Mouse (Mus musculus): ENCODE results near the gene Krt6b. TPM values are rescaled to one million over a fixed set of nuclear protein-coding genes. Genes with fewer than 3 reads are reported as not detected.

Gene Krt6b
- polyA plus RNA-seq (2015; fragmentation: Illumina TruSeq; extraction: RNeasy Lipid Tissue Mini Kit (QIAGEN cat#74804); ENCODE audit: insufficient read depth, low replicate concordance) = not detected

DNA sequence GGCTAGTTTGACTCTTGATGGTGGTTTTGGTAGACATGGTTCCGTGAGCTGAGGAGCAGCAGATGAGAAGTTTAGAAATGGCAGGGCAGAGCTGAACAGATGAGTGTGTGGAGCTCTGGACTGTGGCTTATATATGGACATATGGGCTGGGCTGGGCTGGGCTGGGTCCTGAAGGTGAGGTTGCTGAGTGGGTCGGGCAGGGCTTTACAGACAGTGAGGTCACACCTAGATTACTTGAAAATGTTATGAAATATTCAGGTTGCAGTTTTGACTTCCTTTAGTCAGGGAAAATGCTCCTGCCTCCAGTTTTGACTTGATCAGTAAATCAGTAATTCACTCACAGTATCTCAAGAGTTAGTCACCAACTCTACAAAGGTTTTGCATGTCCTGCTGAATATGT, at the start of gene Krt6b:
Krt6b (minus strand) TSS at position 101 of the 400 bp plus-strand sequence.

GRCm38 (mm10) chr15:101712720-101713119, 32.6 kb upstream of the Krt6b start, which contains the start of gene Krt5:
TSS of gene Krt5 (minus strand) at chr15:101712898.

GRCm38 (mm10) chr15:101694207-101694606, 14.1 kb upstream of the Krt6b start, which contains the start of gene Krt6a:
TSS of gene Krt6a (minus strand) at chr15:101694307.

GRCm38 (mm10) chr15:101647280-101647679, 32.8 kb downstream of the Krt6b start, which contains the start of gene Gm5478:
TSS of gene Gm5478 (minus strand) at chr15:101647380.

DNA sequence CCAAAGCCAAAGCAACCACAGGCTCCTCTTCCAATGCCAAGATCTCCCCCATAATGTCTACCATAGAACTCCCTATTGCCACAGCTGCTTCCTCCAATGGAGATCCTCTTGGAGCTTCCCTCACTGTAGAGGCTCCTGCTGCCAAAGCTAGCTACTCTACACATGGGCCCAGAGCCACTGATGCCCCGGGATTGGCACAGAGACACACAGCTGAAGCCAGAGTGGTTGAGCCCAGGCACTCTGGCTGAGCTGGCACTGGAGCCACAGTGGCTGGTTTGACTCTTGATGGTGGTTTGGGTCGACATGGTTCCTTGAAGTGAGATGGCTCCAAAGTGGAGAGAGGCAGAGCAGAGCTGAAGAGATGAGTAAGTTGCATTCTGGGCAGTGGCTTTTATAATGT, 52.2 kb downstream of the Krt6b start, which contains the start of gene Gm5414:
Gm5414 (minus strand) TSS at position 305 of the 400 bp plus-strand sequence.

Other genes with a start within 250 kb of the Krt6b start
- not detected for gene Krt87, start 241.5 kb downstream of the Krt6b start, polyA plus RNA-seq (2015; fragmentation: Illumina TruSeq; extraction: RNeasy Lipid Tissue Mini Kit (QIAGEN cat#74804); ENCODE audit: insufficient read depth, low replicate concordance)
- gene Krt88, start 232.5 kb downstream of the Krt6b start, polyA plus RNA-seq (2015; fragmentation: Illumina TruSeq; extraction: RNeasy Lipid Tissue Mini Kit (QIAGEN cat#74804); ENCODE audit: insufficient read depth, low replicate concordance) = not detected
- gene Krt81, start 216.5 kb downstream of the Krt6b start, polyA plus RNA-seq (2015; fragmentation: Illumina TruSeq; extraction: RNeasy Lipid Tissue Mini Kit (QIAGEN cat#74804); ENCODE audit: insufficient read depth, low replicate concordance) = not detected
- not detected for gene Krt86, start 206.8 kb downstream of the Krt6b start, polyA plus RNA-seq (2015; fragmentation: Illumina TruSeq; extraction: RNeasy Lipid Tissue Mini Kit (QIAGEN cat#74804); ENCODE audit: insufficient read depth, low replicate concordance)
- not detected for gene Krt83, start 188.8 kb downstream of the Krt6b start, polyA plus RNA-seq (2015; fragmentation: Illumina TruSeq; extraction: RNeasy Lipid Tissue Mini Kit (QIAGEN cat#74804); ENCODE audit: insufficient read depth, low replicate concordance)
- not detected for gene Gm49425, start 163.0 kb downstream of the Krt6b start, polyA plus RNA-seq (2015; fragmentation: Illumina TruSeq; extraction: RNeasy Lipid Tissue Mini Kit (QIAGEN cat#74804); ENCODE audit: insufficient read depth, low replicate concordance)
- not detected for gene Krt84, start 147.5 kb downstream of the Krt6b start, polyA plus RNA-seq (2015; fragmentation: Illumina TruSeq; extraction: RNeasy Lipid Tissue Mini Kit (QIAGEN cat#74804); ENCODE audit: insufficient read depth, low replicate concordance)
- not detected for gene Krt82, start 129.6 kb downstream of the Krt6b start, polyA plus RNA-seq (2015; fragmentation: Illumina TruSeq; extraction: RNeasy Lipid Tissue Mini Kit (QIAGEN cat#74804); ENCODE audit: insufficient read depth, low replicate concordance)
- gene Krt90, start 117.3 kb downstream of the Krt6b start, polyA plus RNA-seq (2015; fragmentation: Illumina TruSeq; extraction: RNeasy Lipid Tissue Mini Kit (QIAGEN cat#74804); ENCODE audit: insufficient read depth, low replicate concordance) = not detected
- not detected for gene Krt75, start 106.4 kb downstream of the Krt6b start, polyA plus RNA-seq (2015; fragmentation: Illumina TruSeq; extraction: RNeasy Lipid Tissue Mini Kit (QIAGEN cat#74804); ENCODE audit: insufficient read depth, low replicate concordance)
- gene Gm5414, start 52.1 kb downstream of the Krt6b start, polyA plus RNA-seq (2015; fragmentation: Illumina TruSeq; extraction: RNeasy Lipid Tissue Mini Kit (QIAGEN cat#74804); ENCODE audit: insufficient read depth, low replicate concordance) = not detected
- not detected for gene Gm5478, start 32.9 kb downstream of the Krt6b start, polyA plus RNA-seq (2015; fragmentation: Illumina TruSeq; extraction: RNeasy Lipid Tissue Mini Kit (QIAGEN cat#74804); ENCODE audit: insufficient read depth, low replicate concordance)
- not detected for gene Krt6a, start 14.0 kb upstream of the Krt6b start, polyA plus RNA-seq (2015; fragmentation: Illumina TruSeq; extraction: RNeasy Lipid Tissue Mini Kit (QIAGEN cat#74804); ENCODE audit: insufficient read depth, low replicate concordance)
- gene Krt5, start 32.6 kb upstream of the Krt6b start, polyA plus RNA-seq (2015; fragmentation: Illumina TruSeq; extraction: RNeasy Lipid Tissue Mini Kit (QIAGEN cat#74804); ENCODE audit: insufficient read depth, low replicate concordance) = not detected
- not detected for gene Krt71, start 62.8 kb upstream of the Krt6b start, polyA plus RNA-seq (2015; fragmentation: Illumina TruSeq; extraction: RNeasy Lipid Tissue Mini Kit (QIAGEN cat#74804); ENCODE audit: insufficient read depth, low replicate concordance)
- not detected for gene Krt72, start 106.2 kb upstream of the Krt6b start, polyA plus RNA-seq (2015; fragmentation: Illumina TruSeq; extraction: RNeasy Lipid Tissue Mini Kit (QIAGEN cat#74804); ENCODE audit: insufficient read depth, low replicate concordance)
- not detected for gene Krt73, start 122.1 kb upstream of the Krt6b start, polyA plus RNA-seq (2015; fragmentation: Illumina TruSeq; extraction: RNeasy Lipid Tissue Mini Kit (QIAGEN cat#74804); ENCODE audit: insufficient read depth, low replicate concordance)
- not detected for gene Krt2, start 137.9 kb upstream of the Krt6b start, polyA plus RNA-seq (2015; fragmentation: Illumina TruSeq; extraction: RNeasy Lipid Tissue Mini Kit (QIAGEN cat#74804); ENCODE audit: insufficient read depth, low replicate concordance)
- gene Krt1, start 170.5 kb upstream of the Krt6b start, polyA plus RNA-seq (2015; fragmentation: Illumina TruSeq; extraction: RNeasy Lipid Tissue Mini Kit (QIAGEN cat#74804); ENCODE audit: insufficient read depth, low replicate concordance) = 0.10 TPM
- gene Krt77, start 189.4 kb upstream of the Krt6b start, polyA plus RNA-seq (2015; fragmentation: Illumina TruSeq; extraction: RNeasy Lipid Tissue Mini Kit (QIAGEN cat#74804); ENCODE audit: insufficient read depth, low replicate concordance) = not detected
- not detected for gene Krt76, start 212.6 kb upstream of the Krt6b start, polyA plus RNA-seq (2015; fragmentation: Illumina TruSeq; extraction: RNeasy Lipid Tissue Mini Kit (QIAGEN cat#74804); ENCODE audit: insufficient read depth, low replicate concordance)
- gene Krt4, start 244.4 kb upstream of the Krt6b start, polyA plus RNA-seq (2015; fragmentation: Illumina TruSeq; extraction: RNeasy Lipid Tissue Mini Kit (QIAGEN cat#74804); ENCODE audit: insufficient read depth, low replicate concordance) = not detected

All from spleen, adult 10 weeks (tissue).